Mouse (Mus musculus): ENCODE measurements at regions not wholly inside any gene's neighbourhood (a gene's known extent, or its start where the extent isn't known, plus 50 kb on each side); places are given as distances from the start of the nearest gene placed in this dataset.

GRCm38 (mm10) chr2:48705103-48705804 is 108.7 kb upstream of the Acvr2a start:
- H3K4me1 ChIP-seq (replicated peaks; ENCODE audit: control insufficient read depth, insufficient read depth, low read length), result no peaks in the 10 kb centered on the region
- no peak for TF ChIP-seq CTCF (IDR thresholded peaks at IDR 0.05; ENCODE audit: low read depth)
- 65% methylated on average over 12 of the region's 12 CpGs for WGBS
- no peak for ATAC-seq
- H3K27ac ChIP-seq (ENCODE audit: low read depth, low read length), result no peak overlapping the region
- no peak overlapping the region for H3K4me3 ChIP-seq (ENCODE audit: low read depth, low read length)
- no peaks in the 10 kb centered on the region for H3K36me3 ChIP-seq (ENCODE audit: control insufficient read depth, insufficient read depth)
- H3K9me3 ChIP-seq (ENCODE audit: control insufficient read depth), result no peaks in the 10 kb centered on the region
- no peak overlapping the region for H3K9ac ChIP-seq (ENCODE audit: low read depth, low read length)
- no peaks in the 10 kb centered on the region for H3K27me3 ChIP-seq (replicated peaks; ENCODE audit: control insufficient read depth, insufficient read depth, low read length)
- H3K4me2 ChIP-seq (replicated peaks; ENCODE audit: low read depth), result no peak overlapping the region

- 70% methylated on average over 3 of the region's 3 CpGs for WGBS
- no peaks in the 10 kb centered on the region for H3K36me3 ChIP-seq (ENCODE audit: control insufficient read depth, insufficient read depth)
- no peaks in the 10 kb centered on the region for H3K4me1 ChIP-seq (replicated peaks; ENCODE audit: control insufficient read depth, insufficient read depth, low read length)
- TF ChIP-seq CTCF (IDR thresholded peaks at IDR 0.05; ENCODE audit: low read depth), result no peak
- no peaks in the 10 kb centered on the region for H3K27me3 ChIP-seq (replicated peaks; ENCODE audit: control insufficient read depth, insufficient read depth, low read length)
- no peak overlapping the region for H3K27ac ChIP-seq (ENCODE audit: low read depth, low read length)
- H3K9me3 ChIP-seq (ENCODE audit: control insufficient read depth), result no peaks in the 10 kb centered on the region
- no peak for ATAC-seq
- H3K4me2 ChIP-seq (replicated peaks; ENCODE audit: low read depth), result no peak overlapping the region
- H3K4me3 ChIP-seq (ENCODE audit: low read depth, low read length), result no peak overlapping the region
- no peak overlapping the region for H3K9ac ChIP-seq (ENCODE audit: low read depth, low read length)
These were observed 108.1 kb upstream of the Acvr2a start for GRCm38 (mm10) chr2:48705805-48706150.

GRCm38 (mm10) chr2:48706188-48706587 is 107.7 kb upstream of the Acvr2a start:
- Histone ChIP-seq H3K4me3 (ENCODE audit: low read depth, low read length) (no peak overlapping the region), H3K4me1 (replicated peaks; ENCODE audit: control insufficient read depth, insufficient read depth, low read length) (no peaks in the 10 kb centered on the region), H3K27me3 (replicated peaks; ENCODE audit: control insufficient read depth, insufficient read depth, low read length) (no peaks in the 10 kb centered on the region), H3K9me3 (ENCODE audit: control insufficient read depth) (no peaks in the 10 kb centered on the region), H3K9ac (ENCODE audit: low read depth, low read length) (no peak overlapping the region), H3K27ac (ENCODE audit: low read depth, low read length) (no peak overlapping the region), H3K36me3 (ENCODE audit: control insufficient read depth, insufficient read depth) (no peaks in the 10 kb centered on the region), H3K4me2 (replicated peaks; ENCODE audit: low read depth) (no peak overlapping the region)
- no peak for TF ChIP-seq CTCF (IDR thresholded peaks at IDR 0.05; ENCODE audit: low read depth)
- ATAC-seq, result no peak
- 50% methylated on average over 5 of the region's 5 CpGs for WGBS

DNA sequence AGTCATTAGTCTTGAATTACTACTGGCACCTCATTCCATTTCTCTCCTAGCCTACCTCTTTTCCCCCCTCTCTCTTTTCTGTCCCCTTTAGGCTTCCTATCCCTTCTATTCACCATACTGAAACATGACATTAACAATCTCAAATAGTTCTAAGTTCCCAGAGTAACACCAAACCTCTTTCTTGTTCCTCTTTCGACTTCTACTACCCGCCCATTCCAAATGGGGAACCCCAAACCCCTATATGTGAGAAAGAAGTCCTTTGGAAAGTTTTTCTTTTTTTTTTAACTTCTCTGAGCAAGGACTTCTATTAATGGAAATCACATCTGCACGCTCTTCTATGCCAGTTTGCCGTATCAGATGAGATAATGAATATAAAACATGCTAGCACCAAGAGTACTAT is 97.7 kb upstream of the Acvr2a start:
- no peak for ATAC-seq
- Histone ChIP-seq H3K9ac (ENCODE audit: low read depth, low read length) (no peak overlapping the region), H3K36me3 (ENCODE audit: control insufficient read depth, insufficient read depth) (no peaks in the 10 kb centered on the region), H3K9me3 (ENCODE audit: control insufficient read depth) (no peaks in the 10 kb centered on the region), H3K4me3 (ENCODE audit: low read depth, low read length) (no peak overlapping the region), H3K4me2 (replicated peaks; ENCODE audit: low read depth) (no peak overlapping the region), H3K27me3 (replicated peaks; ENCODE audit: control insufficient read depth, insufficient read depth, low read length) (no peaks in the 10 kb centered on the region), H3K27ac (ENCODE audit: low read depth, low read length) (no peak overlapping the region), H3K4me1 (replicated peaks; ENCODE audit: control insufficient read depth, insufficient read depth, low read length) (no peaks in the 10 kb centered on the region)
- no peak for TF ChIP-seq CTCF (IDR thresholded peaks at IDR 0.05; ENCODE audit: low read depth)
- WGBS, result 89% methylated on average over 4 of the region's 4 CpGs

DNA sequence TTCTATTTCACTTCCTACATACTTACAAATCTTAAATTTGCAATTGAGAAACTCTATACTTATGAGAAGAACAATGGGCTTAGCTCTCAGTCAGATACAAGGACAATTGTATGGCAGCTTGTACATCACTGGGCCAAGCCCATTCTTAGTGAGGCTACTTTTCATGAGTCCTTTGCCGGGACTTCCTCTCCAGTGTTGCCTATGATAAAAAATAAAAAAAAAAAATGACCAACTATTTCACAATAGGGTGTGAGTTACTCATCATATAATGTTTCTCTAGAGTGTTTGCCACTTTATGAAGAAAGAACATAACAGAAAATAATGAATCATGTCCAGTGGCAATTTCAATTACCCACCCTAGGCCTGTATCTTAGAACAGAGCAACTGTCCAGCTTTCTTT is 96.1 kb upstream of the Acvr2a start:
- no peak overlapping the region for H3K27ac ChIP-seq (ENCODE audit: low read depth, low read length)
- no peak for ATAC-seq
- H3K4me2 ChIP-seq (replicated peaks; ENCODE audit: low read depth), result no peak overlapping the region
- H3K9ac ChIP-seq (ENCODE audit: low read depth, low read length), result no peak overlapping the region
- no peaks in the 10 kb centered on the region for H3K9me3 ChIP-seq (ENCODE audit: control insufficient read depth)
- no peak for TF ChIP-seq CTCF (IDR thresholded peaks at IDR 0.05; ENCODE audit: low read depth)
- H3K36me3 ChIP-seq (ENCODE audit: control insufficient read depth, insufficient read depth), result no peaks in the 10 kb centered on the region
- WGBS, result 71% methylated on average over 1 of the region's 1 CpGs
- no peaks in the 10 kb centered on the region for H3K4me1 ChIP-seq (replicated peaks; ENCODE audit: control insufficient read depth, insufficient read depth, low read length)
- no peak overlapping the region for H3K4me3 ChIP-seq (ENCODE audit: low read depth, low read length)
- H3K27me3 ChIP-seq (replicated peaks; ENCODE audit: control insufficient read depth, insufficient read depth, low read length), result no peaks in the 10 kb centered on the region

GRCm38 (mm10) chr2:48718261-48718660 is 95.6 kb upstream of the Acvr2a start:
- Histone ChIP-seq H3K27me3 (replicated peaks; ENCODE audit: control insufficient read depth, insufficient read depth, low read length) (no peaks in the 10 kb centered on the region), H3K9me3 (ENCODE audit: control insufficient read depth) (no peaks in the 10 kb centered on the region), H3K9ac (ENCODE audit: low read depth, low read length) (no peak overlapping the region), H3K4me1 (replicated peaks; ENCODE audit: control insufficient read depth, insufficient read depth, low read length) (no peaks in the 10 kb centered on the region), H3K4me3 (ENCODE audit: low read depth, low read length) (no peak overlapping the region), H3K27ac (ENCODE audit: low read depth, low read length) (no peak overlapping the region), H3K36me3 (ENCODE audit: control insufficient read depth, insufficient read depth) (no peaks in the 10 kb centered on the region), H3K4me2 (replicated peaks; ENCODE audit: low read depth) (no peak overlapping the region)
- ATAC-seq, result no peak
- TF ChIP-seq CTCF (IDR thresholded peaks at IDR 0.05; ENCODE audit: low read depth), result no peak
- 84% methylated on average over 2 of the region's 2 CpGs for WGBS

GRCm38 (mm10) chr2:48730780-48731179 is 83.1 kb upstream of the Acvr2a start:
- no peak overlapping the region for H3K9ac ChIP-seq (ENCODE audit: low read depth, low read length)
- no peaks in the 10 kb centered on the region for H3K36me3 ChIP-seq (ENCODE audit: control insufficient read depth, insufficient read depth)
- 35% methylated on average over 8 of the region's 8 CpGs for WGBS
- H3K27me3 ChIP-seq (replicated peaks; ENCODE audit: control insufficient read depth, insufficient read depth, low read length), result no peaks in the 10 kb centered on the region
- H3K4me3 ChIP-seq (ENCODE audit: low read depth, low read length), result no peak overlapping the region
- no peaks in the 10 kb centered on the region for H3K9me3 ChIP-seq (ENCODE audit: control insufficient read depth)
- no peak for TF ChIP-seq CTCF (IDR thresholded peaks at IDR 0.05; ENCODE audit: low read depth)
- no peak overlapping the region for H3K27ac ChIP-seq (ENCODE audit: low read depth, low read length)
- H3K4me2 ChIP-seq (replicated peaks; ENCODE audit: low read depth), result peak overlapping the region; percentile 44
- ATAC-seq, result no peak
- H3K4me1 ChIP-seq (replicated peaks; ENCODE audit: control insufficient read depth, insufficient read depth, low read length), result no peaks in the 10 kb centered on the region
